Mouse (Mus musculus) R1 (cell line): ENCODE measurements around the gene Shroom1.

Experiments
- DNase-seq: peaks from one replicate; pipeline ENCODE4 v3.0.0-alpha.2; 2018; ENCODE audit warnings: low read depth, low spot score

Shroom1 gene

GRCm38 (mm10) chr11:53508152-53508551 lies 51.1 kb downstream of the Shroom1 start:
- DNase-seq: no peak

GRCm38 (mm10) chr11:53508591-53508990 lies 51.6 kb downstream of the Shroom1 start:
- DNase-seq: peak; percentile 56

- no peak for DNase-seq
Measured at GRCm38 (mm10) chr11:53510351-53510750, 53.3 kb downstream of the Shroom1 start.

GRCm38 (mm10) chr11:53516775-53517627 lies 60.0 kb downstream of the Shroom1 start:
- DNase-seq: no peak
